Mouse (Mus musculus) ES-CJ7 (cell line): ENCODE measurements around the gene Col24a1.

Source experiments
- DNase-seq: peaks from one replicate; pipeline ENCODE4 v3.0.0; 2011; ENCODE audit warnings: low read depth, low spot score

Col24a1 gene

GRCm38 (mm10) chr3:145559675-145560074 lies 267.4 kb downstream of the Col24a1 start:
- no peak for DNase-seq

GRCm38 (mm10) chr3:145560117-145560516 lies 267.8 kb downstream of the Col24a1 start:
- no peak for DNase-seq

- no peak for DNase-seq
Measured at GRCm38 (mm10) chr3:145574468-145574867, 282.2 kb downstream of the Col24a1 start.

GRCm38 (mm10) chr3:145575340-145575739 lies 283.1 kb downstream of the Col24a1 start:
- no peak for DNase-seq

DNA sequence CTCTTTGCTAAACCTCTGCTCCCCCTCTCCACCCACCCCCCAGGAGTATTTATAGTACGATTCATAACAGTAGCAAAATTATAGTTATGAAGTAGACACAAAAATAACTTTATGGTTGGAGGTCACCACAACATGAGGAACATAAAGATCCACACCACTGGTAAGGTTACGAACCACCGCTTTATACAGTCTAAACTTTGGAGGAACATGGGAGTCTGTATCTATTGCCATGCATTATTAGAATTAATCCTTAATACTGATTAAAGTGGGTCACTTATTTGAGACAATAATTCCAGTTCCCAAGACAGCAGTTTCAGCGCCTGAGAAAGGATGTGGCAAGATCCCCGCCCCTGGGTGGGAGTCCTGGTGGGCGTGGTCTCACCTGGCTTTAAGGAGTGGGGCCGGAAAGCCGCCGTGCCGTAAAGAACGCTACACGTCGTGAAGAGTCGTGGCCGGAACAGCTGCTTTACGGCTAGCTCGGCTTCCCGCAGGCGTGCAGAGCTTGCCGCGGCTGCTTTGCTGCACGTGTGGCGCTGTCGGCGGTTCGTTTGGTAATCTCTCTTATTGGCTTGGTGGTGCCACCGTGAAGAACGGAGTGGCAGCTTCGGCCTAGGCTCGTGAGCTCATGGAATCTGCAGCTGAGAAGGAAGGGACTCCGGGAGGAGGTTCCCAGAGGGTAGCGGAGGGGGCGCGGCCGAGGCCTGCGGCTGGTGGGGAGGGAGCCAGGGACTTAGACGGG lies 283.6 kb downstream of the Col24a1 start, which contains the start of gene Znhit6:
TSS of gene Znhit6 (plus strand) at position 463 of the 739 bp plus-strand sequence.
- peak; percentile 97 for DNase-seq

GRCm38 (mm10) chr3:145576482-145576822 lies 284.2 kb downstream of the Col24a1 start:
- DNase-seq: no peak

GRCm38 (mm10) chr3:145576876-145577275 lies 284.6 kb downstream of the Col24a1 start:
- no peak for DNase-seq

GRCm38 (mm10) chr3:145583043-145583442 lies 290.8 kb downstream of the Col24a1 start:
- no peak for DNase-seq

GRCm38 (mm10) chr3:145583522-145584200 lies 291.4 kb downstream of the Col24a1 start:
- DNase-seq: no peak

GRCm38 (mm10) chr3:145590562-145590961 lies 298.3 kb downstream of the Col24a1 start:
- no peak for DNase-seq

DNA sequence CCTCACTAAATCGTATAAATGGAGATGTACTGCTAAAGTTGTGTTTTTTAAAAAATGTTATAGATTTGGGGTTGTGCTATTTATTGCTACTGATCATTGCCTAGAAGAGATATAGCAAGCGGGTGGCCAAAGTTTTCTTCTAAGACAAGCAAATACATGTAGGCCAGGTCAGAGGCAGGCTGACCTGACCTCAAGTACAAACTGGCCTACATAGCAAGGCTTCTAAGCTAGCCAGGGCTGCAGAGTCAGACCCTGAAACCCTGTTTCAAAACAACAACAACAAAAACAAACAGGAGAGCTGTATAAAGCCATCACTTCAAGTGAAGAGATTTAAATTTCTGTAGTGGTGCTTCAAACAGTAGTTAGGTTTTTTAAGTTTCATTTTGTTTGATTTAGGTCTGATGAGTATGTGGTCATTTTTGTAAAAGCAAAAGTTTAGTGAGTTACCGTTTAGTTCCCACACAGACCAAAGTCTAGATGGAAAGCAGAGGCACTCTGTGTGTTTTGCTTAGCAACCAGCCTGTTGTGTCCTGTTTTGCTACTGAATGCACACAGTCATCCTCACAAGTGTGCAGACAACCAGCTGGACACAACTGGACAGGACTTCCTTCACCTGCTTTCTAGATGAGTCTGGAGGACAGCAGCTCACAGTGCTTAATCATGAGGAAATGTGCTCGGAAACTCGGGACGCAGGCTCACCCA lies 299.7 kb downstream of the Col24a1 start:
- no peak for DNase-seq

DNA sequence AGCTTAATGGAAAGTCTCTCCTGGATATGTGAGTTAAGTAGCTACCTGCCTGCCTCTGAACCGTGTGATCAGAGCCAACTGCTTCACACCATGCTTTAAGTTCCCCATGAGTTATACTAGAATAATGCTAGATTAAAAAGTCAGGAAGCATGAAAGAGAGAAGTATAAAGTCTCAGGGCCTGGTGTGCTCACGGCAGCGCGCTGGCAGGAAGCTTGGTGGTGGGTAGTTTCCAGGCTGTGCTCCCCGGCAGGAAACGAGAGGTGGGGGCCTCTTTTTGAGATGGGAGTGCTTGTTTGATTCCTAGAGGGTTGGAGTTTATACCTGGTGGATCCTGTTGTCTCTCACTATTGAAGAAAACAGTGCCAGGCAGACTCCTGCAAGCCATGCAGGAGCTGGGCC lies 303.1 kb downstream of the Col24a1 start:
- DNase-seq: no peak

DNA sequence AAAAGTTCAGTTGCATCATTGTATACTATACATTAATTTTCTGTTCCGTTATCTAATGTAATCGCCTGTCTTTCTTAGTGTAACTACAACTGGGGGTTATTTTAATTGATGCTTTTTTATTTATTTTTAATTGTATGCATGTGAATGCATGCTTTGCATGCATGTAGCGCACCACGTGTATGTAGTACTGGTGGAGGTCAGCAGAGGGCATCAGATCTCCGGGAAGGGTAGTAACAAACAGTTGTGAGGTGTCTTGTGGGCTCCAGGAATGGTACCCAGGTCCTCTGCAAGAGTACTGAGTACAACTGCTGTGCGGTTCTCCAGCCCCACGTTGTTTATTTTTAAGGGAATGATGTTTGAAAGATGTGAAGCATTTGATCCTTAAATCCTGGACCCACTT lies 306.8 kb downstream of the Col24a1 start:
- DNase-seq: peak; percentile 42

- DNase-seq: no peak
Measured at GRCm38 (mm10) chr3:145600801-145601200, 308.5 kb downstream of the Col24a1 start.

DNA sequence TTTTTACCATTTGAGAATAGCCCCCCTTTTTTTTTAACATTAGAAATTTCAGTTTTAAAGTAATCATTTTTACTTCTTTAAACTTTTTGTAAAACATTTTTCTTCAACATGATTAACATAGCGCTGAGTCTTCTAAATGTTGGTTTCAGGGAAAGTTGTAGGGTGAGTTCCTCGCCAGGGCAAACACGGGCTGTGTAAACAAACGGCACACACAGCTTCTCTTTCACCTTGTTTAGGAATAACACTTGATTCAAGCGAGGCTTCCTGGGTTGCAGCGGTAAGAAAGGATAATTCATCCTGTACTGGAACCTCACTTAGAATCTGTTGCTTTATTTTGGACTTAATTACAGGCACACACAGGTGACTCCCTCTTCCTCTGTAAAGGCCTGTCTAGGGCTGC lies 309.1 kb downstream of the Col24a1 start:
- DNase-seq: no peak
